Mouse (Mus musculus) c-Kit-positive CD71-positive TER-119-negative erythroid progenitor cells, embryonic 14.5 days (primary cell): Measurements from ENCODE around the gene Gm11983.
"Not testable (repeated sequence)": the region's sequence is repeated elsewhere in the genome, so short reads cannot be mapped to it uniquely, and the experiment has no call there.

Experiments
- DNase-seq: peaks from one replicate; pipeline ENCODE4 v3.0.0-alpha.2; 2013; ENCODE audit warnings: low read depth

The Gm11983 gene

DNA sequence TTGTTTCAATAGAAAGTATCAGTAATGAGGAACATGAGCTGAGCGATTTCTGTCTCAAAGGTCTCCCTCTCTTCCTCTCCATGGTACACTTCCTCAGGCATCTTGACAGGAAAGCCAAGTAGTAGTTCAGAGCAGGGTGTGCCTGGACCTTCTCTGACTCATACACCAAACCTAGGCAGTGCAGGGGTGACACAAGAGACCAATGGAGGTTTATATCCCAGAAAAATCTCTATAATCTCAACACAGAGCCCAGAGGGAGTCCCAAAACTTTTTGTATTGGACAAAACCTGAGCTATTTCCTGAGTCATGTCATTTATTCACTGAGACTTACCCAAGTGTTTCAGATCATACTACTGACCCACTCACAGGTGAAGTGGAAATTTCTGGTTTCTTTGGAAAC is at the start of gene Gm11983:
Gm11983 (minus strand) TSS at position 101 of the 400 bp plus-strand sequence.
- no peak for DNase-seq

DNA sequence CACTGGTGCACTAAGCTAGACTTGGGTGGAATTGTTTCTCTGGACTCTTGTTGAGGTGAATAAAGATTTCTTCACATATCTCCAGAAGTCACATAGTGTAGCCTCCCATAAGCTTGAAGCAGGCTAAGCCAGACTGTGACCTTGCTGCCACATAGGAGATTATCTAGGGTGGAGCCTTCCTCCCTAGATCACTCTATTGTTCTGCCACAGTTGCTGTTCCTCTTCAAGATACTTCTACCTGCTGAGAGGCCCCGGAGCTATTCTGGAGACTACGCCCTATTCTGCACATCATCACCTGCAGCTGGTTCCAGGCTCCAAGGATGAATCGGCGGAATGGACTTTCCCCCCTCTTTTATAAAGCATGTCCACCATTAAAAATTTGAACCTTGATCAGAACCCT is 45.6 kb upstream of the Gm11983 start:
- DNase-seq = not testable (repeated sequence)

DNA sequence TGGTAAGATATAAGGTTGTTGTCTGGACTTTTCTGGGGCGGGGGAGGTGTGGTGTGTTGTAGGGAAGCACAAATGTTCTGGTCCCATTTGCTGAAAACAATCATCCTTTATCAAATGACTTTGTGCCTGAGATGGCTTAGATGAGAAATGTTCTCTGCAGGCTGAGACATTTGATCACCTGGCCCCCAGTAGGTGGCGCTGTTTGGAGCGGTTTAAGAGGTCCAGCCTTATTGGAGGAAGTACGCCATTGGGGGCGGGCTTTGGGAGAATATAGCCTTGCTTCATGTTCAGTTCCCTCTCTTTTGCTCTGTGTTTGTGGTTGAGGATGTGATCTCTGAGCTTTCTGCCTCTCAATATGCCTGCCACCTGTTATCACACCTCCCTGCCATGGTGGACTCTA is 44.2 kb upstream of the Gm11983 start:
- no peak for DNase-seq

DNA sequence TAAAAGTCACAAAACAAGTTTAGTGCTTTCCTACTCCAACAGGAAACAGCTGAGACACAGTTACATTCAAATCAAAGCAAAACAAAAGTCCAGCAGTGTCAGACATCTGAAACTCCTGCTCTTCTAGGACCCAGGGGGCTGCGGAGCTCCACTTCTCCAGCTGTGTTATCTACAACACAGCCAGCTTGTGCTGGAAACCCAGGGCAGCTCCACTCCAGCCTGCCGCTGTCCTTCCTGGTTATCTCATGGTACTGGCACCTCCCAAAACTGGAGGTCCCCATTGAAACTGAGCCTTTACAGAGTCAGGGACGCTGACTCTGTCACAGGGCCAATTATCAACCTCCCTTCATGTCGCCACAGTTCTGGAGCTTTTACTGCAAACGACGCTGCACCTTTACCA is 40.3 kb upstream of the Gm11983 start:
- no peak for DNase-seq

DNA sequence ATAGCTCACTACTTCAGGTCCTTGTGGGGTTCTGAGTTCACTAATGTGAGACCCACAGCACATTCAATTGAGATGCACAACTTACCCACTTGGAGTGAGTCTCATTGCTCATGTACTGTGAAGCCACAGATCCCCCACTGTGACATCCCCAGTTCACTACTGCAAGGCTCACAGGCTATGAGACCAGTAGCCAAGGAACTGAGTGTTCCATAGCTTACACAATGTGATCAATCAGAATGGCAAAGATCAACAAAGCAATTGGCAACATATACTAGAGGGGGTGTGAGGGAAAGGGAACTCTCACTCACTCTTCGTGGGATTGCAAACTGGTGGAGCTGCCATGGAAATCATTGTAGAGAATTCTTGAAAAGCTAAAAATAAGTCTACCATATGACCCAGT is 33.5 kb upstream of the Gm11983 start:
- no peak for DNase-seq

DNA sequence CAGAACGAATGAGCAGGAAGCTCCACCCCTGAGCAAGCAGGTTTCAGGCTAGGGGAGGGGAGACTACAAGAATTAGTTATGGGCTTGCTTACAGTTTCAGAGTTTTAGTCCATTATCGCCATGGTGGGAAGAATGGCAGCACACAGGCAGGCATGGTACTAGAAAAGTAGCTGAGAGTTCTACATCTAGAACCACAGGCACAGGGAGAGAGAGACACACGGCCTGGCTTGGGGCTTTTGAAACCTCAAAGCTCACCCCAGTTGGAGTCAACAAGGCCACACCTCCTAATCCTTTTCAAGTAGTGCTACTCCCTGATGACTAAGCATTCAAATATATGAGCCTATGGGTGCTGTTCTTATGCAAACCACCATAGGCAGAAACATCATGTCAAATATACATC is 28.1 kb upstream of the Gm11983 start:
- no peak for DNase-seq

DNA sequence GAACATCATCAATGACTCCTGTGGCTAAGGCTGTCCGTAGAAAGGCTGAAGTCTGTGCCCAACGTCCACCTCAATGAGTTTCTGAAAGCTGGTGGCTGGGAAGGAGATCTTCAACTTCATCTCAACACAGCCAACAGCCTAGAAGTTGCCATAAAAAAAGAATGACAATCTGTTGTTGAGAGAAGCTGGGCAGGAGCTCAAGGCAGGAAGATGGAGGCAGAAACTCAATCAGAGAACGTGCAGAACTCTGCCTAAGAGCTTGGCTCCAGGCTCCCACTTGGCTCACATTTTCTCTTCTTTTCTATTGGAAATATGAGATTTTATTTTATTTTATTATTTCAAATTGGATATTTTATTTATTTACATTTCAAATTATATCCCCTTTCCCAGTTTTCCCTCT is 24.7 kb upstream of the Gm11983 start:
- no peak for DNase-seq

DNA sequence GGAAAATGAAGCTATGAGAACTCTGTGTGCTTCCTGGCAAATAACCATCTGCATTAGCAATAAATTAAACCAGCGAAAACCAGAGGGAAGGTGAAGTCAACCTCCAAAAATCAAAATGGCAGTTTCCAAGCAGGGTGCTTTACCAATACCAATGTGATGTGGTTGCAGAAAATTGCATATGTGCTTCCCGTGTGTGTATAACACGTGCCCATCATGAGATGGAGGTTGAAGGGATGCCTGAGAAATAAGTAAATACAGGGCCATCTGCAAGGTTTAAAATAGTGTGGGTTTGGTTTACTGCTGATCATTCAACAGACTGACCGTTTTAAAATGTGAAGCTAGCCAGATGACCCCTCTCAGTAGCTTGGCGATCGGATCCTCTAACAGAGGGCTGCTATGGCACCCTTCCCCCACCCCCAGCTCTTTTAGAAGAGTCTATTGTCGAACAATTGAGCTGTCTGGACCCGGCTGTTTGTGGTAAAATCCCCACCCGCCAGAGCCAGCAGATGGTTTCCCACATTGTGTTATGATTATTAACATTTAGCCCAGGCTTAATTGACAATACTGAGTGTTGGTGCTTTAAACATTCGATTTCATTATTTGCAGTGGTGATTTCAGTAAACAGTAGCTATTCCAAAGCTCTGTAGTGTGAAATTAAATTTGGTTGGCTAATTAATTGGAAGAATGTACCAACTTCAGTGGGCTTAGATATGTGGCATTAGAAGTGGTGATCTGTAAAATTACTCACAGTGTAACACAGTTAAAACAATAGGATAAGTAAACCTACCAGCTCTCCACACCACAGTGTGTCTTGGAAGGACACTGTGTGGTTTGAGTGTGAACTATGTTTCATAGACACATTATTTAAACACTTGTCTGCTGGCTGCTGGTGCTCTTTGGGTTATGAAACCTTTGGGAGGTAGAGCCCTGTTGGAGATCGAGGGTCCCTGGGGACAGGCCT is 22.7 kb upstream of the Gm11983 start:
- no peak for DNase-seq

DNA sequence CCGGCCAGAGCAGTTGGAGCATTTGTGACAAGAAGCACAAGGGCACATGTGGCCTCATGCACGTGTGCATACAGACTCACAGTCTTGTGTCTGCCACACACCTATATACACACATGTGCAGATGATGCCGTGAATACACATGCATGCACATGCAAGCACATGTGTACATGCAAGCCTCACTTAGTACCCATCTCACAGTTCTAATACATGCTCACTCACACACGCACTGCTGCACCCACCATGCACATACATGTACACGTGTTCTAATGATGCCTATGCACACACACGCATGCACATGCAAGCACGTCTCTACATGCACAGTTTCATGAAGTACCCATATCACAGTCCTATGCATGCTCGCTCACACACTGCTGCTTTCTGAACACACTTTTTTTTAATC is 21.6 kb upstream of the Gm11983 start:
- DNase-seq = no peak

DNA sequence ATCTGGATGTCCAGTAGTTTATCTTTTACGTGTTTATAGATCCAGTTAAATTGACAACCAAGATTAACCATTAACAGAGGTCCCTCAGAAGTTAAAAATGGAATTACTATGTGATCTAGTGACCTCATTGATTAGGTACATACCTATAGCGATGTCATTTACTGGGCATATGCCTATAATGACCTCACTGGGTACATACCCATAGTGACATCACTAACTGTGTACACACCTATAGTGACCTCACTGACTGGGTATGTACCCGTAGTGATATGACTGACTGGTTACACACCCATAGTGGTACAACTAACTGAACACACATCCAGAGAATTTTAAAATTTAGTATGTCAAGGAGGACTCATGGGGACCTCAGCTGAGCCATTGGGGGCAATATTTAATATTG is 18.5 kb upstream of the Gm11983 start:
- DNase-seq = no peak

DNA sequence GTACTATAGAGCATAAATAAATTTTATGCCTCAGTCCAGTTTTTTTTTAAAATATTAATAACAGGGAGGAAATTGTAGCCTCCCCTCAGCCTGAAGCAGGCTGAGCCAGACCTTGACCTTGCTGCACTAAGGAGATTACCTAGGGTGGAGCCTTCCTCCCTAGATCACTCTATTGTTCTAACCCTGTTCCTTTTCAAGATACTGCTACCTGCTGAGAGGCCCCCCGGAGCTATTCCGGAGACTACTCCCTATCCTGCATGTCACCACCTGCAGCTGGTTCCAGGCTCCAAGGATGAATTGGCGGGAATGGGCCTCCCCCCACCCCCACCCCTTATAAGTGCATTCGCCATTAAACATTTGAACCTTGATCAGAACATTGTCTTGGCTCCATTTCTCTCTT is 15.9 kb upstream of the Gm11983 start:
- not testable (repeated sequence) for DNase-seq

DNA sequence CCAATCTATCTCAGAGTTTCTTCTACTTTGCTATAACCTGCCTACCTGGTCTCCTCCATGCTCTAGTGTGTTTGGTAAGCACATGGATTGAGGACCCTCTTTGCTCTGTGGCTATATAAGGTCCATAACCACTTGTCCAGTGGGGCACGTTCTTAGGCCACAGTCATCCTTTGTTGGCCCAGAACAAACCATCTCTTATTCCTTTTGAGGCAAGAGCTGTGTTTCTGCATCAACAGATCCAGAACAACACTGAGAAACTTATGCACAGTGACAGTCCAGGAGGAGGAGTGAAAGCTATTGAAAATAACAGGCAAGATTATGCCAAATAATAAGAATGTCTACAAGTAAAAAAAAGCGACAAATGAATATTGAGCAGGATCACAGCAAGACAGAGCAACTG is 6.4 kb upstream of the Gm11983 start:
- no peak for DNase-seq

DNA sequence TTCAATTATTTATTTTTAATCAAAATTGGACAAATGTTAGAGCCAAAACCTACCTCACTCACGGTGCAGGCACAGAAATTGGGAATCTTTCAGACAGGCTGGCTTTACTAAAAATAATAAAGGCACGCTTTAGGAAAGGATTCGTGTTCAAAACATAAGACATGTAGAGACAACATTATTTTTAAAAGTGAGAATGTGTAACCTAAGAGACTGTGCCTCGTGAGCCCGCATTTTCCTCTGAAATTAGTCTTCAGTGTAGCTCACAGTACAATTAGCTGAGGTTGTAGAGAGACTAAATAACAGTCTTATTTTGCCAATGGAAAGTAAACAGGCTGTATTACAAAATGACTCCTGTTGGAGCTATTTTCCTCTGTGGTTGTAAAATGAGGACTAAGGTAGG is 4.7 kb upstream of the Gm11983 start:
- no peak for DNase-seq

DNA sequence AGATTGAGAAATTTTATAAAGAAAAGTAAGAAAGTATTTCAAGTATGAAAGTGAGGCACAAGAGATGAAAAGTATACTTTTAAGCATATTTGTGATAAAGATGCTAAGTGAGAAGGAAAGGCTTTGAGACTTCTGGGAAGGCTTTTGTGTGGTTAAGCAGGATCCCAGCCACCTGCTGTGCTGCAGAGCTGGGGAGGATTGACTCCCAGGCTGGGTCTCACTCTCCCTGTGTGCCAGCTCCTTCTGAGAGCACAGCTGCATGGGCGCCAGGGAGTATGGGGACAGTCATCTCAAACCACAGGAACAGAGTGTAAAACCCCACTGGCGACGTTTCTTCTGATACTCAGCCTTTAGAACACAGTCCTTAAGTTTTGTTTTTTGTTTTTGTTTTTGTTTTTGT is 3.3 kb upstream of the Gm11983 start:
- DNase-seq = no peak

DNA sequence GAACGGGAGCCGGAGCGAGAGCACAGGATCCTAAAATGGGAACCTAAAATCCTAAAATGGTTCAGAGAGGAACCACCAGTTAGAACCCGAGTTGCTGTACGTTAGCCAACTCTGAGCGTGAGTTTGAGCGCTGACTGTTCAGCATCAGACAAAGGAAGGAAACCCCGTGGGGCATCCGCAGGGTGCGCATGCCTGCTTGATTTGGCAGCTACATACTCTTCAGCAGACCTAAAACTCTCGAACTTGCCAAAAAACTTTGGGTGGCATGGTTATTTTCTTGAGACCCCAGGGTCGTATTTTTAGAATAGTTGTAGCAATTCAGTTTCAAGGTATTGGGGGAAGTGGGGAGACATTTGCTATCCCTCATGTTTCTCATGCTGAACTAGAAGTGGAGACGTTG is 2.8 kb downstream of the Gm11983 start:
- DNase-seq = no peak

DNA sequence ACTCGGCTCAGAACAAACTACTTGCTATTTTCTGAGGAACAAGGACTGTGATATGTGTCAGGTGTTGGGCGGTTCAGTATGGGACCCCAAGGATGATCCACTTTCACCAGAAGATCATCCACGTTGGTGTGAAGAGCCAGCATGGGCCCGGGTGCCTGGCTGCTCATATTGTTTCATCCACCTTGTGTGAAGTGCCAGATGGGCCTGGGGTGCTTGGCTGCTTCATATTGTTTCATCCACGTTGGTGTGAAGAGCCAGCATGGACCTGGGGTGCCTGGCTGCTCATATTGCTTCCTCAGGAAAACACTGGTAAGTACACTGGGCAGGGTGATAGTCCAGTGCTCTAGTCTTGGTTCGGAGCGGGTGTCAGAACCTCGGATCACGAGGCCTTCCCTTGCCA is 3.7 kb downstream of the Gm11983 start:
- DNase-seq = no peak

DNA sequence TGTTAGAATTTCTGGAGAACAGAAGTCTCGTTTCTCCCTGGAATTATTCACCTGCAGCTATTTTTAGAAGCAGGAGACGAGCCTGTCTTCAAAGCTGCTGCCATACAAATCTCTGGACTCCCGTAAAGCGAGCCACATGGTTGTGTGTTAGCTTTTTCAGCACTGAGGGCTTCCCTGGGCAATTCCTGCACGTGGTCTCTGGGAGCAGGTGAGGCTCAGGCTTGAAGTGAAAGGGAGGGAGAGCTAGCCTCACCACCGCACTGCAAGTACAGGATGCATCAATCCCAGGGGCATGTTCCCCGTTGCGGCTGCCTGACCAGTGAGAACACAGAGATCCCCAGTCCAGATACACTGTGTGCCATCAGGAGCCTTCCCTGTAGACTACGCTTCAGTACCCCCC is 5.5 kb downstream of the Gm11983 start:
- no peak for DNase-seq

DNA sequence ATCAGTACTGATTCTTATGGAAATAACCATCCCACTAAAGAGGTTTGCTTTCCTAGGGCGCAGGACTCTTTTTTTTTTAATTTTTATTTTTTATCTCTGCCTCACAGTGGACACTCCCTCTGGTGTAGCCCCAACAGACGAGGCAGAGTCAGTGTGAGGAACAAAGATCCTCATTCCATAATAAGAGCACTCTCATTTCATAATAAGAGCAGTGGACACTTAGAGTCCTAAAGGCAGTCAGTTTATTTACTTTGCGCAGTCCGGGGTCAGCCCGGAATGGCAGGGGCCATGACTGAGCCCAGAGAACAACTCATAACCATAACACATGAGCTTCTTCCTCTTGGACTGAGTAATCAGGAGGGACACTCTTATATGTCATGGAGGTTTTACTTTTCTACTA is 9.3 kb downstream of the Gm11983 start:
- no peak for DNase-seq

DNA sequence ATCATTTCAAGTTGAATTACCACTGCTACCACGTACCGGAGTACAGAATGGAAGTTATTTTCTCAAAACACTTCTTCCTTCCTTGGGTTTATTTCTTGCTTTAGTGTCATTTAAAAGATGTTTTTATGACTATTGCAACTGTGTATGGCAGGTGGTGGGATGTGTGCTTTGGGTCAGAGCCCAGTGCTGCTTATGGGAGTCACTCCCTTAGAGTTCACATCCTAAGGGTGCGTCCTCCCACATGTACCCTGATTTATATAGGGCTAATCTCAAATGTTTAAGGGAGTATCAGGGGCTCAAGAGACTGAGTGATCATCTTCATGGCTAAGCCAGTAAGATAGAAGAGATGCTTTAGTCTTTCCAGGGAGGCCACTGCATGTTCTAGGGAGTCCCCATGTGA is 11.3 kb downstream of the Gm11983 start:
- no peak for DNase-seq

DNA sequence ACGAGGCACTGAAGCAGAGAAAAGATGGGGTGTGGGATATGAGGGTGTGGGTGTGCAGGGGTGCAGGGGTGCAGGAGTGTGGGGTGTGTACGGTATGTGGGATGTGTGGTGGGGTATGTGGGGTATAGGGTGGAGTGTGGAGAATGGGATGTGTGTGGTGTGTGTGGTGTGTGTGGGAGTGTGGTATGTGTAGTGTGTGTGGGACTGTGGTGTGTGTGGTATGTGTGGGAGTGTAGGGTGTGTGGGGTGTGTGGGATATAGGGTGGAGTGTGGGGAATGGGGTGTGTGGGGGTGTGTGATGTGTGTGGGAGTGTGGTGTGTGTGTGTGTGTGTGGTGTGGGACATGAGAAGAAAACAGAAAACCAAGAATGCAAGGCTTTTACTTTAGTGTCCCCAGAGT is 14.3 kb downstream of the Gm11983 start:
- DNase-seq = no peak

DNA sequence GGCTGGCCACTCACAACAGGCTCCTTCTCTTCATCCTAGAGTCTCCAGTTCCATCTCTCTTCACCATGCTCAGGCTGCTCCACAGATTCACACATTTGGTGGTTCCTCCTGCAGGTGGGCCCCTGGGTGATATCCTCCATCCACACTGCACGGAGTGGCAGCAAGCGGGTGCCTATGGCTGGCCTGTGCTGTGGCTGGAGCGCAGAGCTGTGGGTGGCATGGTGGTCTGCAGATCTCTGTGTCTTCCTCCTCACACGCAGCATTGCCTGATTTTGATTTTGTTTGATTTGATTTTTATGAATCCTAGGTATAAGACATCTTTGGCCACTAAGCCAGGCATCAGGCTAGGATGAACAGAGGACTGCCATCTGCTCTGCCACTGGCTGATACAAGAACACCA is 23.0 kb downstream of the Gm11983 start:
- DNase-seq = no peak

DNA sequence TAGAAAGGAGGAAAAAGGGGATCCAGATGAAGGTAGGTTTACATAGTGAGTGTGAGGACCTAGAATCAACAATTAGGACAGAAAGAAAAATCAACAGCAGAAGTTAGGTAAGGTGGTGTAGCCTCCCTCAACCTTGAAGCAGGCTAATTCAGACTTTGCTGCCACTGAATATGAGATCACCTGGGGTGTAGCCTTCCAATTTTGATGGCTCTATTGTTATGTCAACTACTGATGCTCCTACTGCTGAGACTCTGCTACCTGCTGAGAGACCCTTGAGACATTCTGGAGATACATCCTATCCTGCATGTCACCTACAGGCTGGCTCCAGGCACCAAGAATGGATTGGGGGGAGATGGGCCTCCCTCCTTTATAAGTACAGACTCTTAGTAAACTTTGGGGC is 34.6 kb downstream of the Gm11983 start:
- not testable (repeated sequence) for DNase-seq

DNA sequence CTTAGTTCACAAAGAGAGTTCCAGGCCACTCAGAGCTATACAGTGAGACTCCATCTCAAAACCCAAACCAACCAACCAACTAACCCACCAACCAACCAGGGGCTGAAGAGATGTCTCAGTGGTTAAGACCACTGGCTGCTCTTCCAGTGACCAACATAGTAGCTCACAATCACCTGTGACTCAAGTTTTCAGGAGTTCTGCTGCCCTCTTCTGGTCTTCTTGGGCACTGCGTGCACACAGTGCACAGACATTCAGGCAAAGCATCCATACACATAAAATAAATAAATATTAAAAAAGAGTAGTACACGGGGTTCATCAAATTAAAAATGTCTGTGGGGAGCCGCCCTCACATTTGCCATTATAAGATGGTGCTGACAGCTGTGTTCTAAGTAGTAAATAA is 46.8 kb downstream of the Gm11983 start:
- peak; percentile 6 for DNase-seq
